Mouse (Mus musculus) cerebellum, adult 2 months (tissue): ENCODE data around the gene Klri2.

Experiments
- CTCF ChIP-seq: fragments of 200-500 bp; IDR thresholded peaks from 2 replicates; pipeline ENCODE4 v1.5.1; 2011; ENCODE audit warnings: low read depth, mild to moderate bottlenecking, control low read depth, low read length, moderate library complexity, borderline replicate concordance; ENCODE audit not compliant: insufficient read depth
- POLR2A ChIP-seq: fragments of 200-500 bp; IDR thresholded peaks from 2 replicates; pipeline ENCODE4 v1.6.1; 2011; ENCODE audit warnings: low read length, control low read depth, borderline replicate concordance; ENCODE audit not compliant: insufficient read depth

DNA sequence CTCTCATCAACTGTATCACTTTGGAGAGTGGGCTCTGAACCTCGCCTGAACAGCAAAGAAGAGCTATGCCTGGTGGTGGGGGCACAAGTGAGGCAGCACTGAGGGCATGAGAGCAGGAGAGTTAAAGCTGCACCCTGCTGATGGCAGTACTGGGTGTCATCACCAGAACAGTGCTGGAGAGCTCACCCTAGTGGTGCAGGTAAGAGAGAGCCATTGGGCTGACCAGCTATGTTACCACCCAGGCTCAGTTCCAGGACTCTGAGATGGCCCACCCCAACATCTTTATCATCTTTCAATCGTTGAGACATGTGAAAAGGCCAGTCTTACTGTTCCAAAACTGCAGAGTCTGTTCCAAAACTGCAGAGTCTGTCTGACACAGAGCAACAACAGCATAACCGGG is 5.9 kb upstream of the Klri2 start:
- no peak for TF ChIP-seq CTCF
- no peak for TF ChIP-seq POLR2A
